Mouse (Mus musculus) kidney, embryonic 15.5 days (tissue): ENCODE data around the gene Id1. TPM values are rescaled to one million over a fixed set of nuclear protein-coding genes. Genes with fewer than 3 reads are reported as not detected.

Source experiments
- ATAC-seq: fragments of 200-750 bp; cut with Nextera tagmentation; replicated peaks from 2 replicates; pipeline ENCODE4 v1.8.0; 2017; ENCODE audit warnings: moderate TSS enrichment; ENCODE audit not compliant: low FRiP score
- H3K27ac ChIP-seq: fragments of 300-500 bp; sonication (generic); 2 replicates; pipeline ENCODE4 v1.5.1; 2015; ENCODE audit warnings: mild to moderate bottlenecking, inconsistent platforms
- H3K27me3 ChIP-seq: fragments of 300-500 bp; sonication (generic); 2 replicates; pipeline ENCODE4 v1.6.1; 2015; ENCODE audit warnings: inconsistent platforms
- H3K36me3 ChIP-seq: fragments of 300-500 bp; sonication (generic); 2 replicates; pipeline ENCODE4 v1.6.1; 2015; ENCODE audit warnings: inconsistent platforms
- H3K4me1 ChIP-seq: fragments of 300-500 bp; sonication (generic); 2 replicates; pipeline ENCODE4 v1.6.1; 2015; ENCODE audit warnings: inconsistent platforms
- H3K4me2 ChIP-seq: fragments of 300-500 bp; sonication (generic); 2 replicates; pipeline ENCODE4 v1.6.1; 2015; ENCODE audit warnings: moderate library complexity, mild to moderate bottlenecking, inconsistent platforms
- H3K4me3 ChIP-seq: fragments of 300-500 bp; sonication (generic); replicated peaks from 2 replicates; pipeline ENCODE4 v1.5.1; 2015; ENCODE audit warnings: mild to moderate bottlenecking, inconsistent platforms
- H3K9ac ChIP-seq: fragments of 300-500 bp; sonication (generic); 2 replicates; pipeline ENCODE4 v1.6.1; 2015; ENCODE audit warnings: mild to moderate bottlenecking, inconsistent platforms
- H3K9me3 ChIP-seq: fragments of 300-500 bp; sonication (generic); replicated peaks from 2 replicates; pipeline ENCODE4 v1.6.1; 2016; ENCODE audit warnings: inconsistent platforms
- WGBS: fragments of 180-500 bp; shearing (Covaris S2); methylation state at CpG from one replicate; pipeline ENCODE4 v1.1.7; 2015; ENCODE audit warnings: mixed read lengths; 5-methylcytosine and 5-hydroxymethylcytosine counted together
- microRNA-seq: library from miRNA; unstranded; fragments of <30 nt; microRNA quantifications from one replicate; pipeline ENCODE4, GENCODE M21; 2016
- polyA plus RNA-seq: library from polyadenylated mRNA; unstranded; fragments of >200 nt; fragmentation: Nextera tagmentation; extraction: Ambion mirVana; gene quantifications from 2 replicates; pipeline ENCODE4 v1.2.1, GENCODE M21; 2015

Gene Id1
- polyA plus RNA-seq, 1 experiment from 2014 or later, result 133 TPM

DNA sequence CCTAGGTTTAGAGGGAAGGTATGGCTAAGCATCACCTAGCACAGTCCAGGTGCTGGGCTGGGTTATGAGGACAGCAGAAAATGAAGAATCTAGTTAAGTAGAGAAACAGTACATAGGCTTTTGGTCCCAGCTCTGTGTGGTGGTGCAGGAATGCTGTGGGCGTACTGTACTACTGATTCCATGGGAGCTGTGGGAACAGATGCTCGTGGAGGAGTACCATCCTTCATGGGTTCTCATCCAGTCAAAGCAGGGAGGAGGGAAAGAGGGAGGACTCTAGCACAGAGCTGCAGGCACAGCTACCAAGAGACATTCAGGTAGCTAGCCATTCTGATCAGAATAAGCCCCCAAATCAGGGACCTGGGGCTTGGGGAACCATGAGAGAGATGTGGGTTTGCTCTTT is 40.4 kb downstream of the Id1 start:
- H3K9me3 ChIP-seq, result no peaks in the 10 kb centered on the region
- no peak overlapping the region for H3K9ac ChIP-seq
- ATAC-seq, result no peak
- peaks cover 39% of the 10 kb centered on the region for H3K36me3 ChIP-seq
- H3K27me3 ChIP-seq, result no peaks in the 10 kb centered on the region
- no peak overlapping the region for H3K4me3 ChIP-seq
- H3K4me1 ChIP-seq, result peaks cover 4% of the 10 kb centered on the region; the same call in 1 of the 2 replicates
- H3K4me2 ChIP-seq, result no peak overlapping the region
- 72% methylated on average over 2 of the region's 2 CpGs for WGBS
- no peak overlapping the region for H3K27ac ChIP-seq

DNA sequence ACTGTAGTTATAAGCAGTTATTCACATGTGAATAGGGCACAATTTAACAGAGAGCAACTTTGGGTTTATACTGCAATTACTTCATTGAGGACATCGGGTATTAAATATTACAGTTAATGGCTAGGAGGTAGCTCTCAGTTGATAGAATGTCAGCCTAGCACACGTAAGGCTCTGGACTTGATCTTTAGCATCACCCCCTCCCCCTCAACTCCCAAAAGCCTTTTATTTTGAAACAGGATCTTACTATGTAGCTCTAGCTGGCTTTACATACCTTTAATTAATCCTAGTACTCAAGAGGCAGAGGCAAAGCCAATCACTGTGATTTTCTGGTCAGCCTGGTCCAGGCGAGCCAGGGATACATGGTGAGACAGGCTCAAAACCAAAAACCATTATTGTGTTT is 41.0 kb downstream of the Id1 start:
- no peak overlapping the region for H3K27ac ChIP-seq
- H3K9me3 ChIP-seq, result no peaks in the 10 kb centered on the region
- H3K36me3 ChIP-seq, result peaks cover 46% of the 10 kb centered on the region
- ATAC-seq, result no peak
- H3K27me3 ChIP-seq, result no peaks in the 10 kb centered on the region
- H3K4me2 ChIP-seq, result no peak overlapping the region
- H3K4me3 ChIP-seq, result no peak overlapping the region
- 85% methylated on average over 3 of the region's 3 CpGs for WGBS
- peaks cover 7% of the 10 kb centered on the region; the same call in 1 of the 2 replicates for H3K4me1 ChIP-seq
- H3K9ac ChIP-seq, result no peak overlapping the region

DNA sequence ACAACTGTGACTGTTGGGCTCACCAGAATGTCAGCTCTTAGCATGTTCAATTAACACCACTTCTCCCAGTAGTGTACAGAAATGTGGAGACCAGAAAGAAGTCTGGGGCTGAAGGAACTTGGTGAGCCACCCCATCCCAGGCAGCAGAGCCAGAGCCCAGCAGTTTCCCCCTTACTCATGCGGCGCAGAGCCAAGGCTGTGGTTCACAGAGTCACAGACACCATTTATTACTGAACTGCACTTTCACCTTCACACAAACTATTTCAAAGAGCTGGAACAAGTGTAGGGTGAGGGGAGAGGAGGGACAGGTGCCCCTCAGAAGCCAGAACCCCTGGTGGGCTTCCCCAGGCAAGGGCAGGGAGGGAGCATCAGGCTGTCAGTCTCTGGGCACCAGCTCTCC is 44.4 kb downstream of the Id1 start:
- ATAC-seq, result no peak
- Histone ChIP-seq H3K9ac (no peak overlapping the region), H3K4me2 (no peak overlapping the region), H3K27me3 (no peaks in the 10 kb centered on the region), H3K27ac (no peak overlapping the region), H3K9me3 (no peaks in the 10 kb centered on the region), H3K36me3 (peaks cover 47% of the 10 kb centered on the region), H3K4me3 (no peak overlapping the region), H3K4me1 (peaks cover 15% of the 10 kb centered on the region)
- 82% methylated on average over 2 of the region's 2 CpGs for WGBS

DNA sequence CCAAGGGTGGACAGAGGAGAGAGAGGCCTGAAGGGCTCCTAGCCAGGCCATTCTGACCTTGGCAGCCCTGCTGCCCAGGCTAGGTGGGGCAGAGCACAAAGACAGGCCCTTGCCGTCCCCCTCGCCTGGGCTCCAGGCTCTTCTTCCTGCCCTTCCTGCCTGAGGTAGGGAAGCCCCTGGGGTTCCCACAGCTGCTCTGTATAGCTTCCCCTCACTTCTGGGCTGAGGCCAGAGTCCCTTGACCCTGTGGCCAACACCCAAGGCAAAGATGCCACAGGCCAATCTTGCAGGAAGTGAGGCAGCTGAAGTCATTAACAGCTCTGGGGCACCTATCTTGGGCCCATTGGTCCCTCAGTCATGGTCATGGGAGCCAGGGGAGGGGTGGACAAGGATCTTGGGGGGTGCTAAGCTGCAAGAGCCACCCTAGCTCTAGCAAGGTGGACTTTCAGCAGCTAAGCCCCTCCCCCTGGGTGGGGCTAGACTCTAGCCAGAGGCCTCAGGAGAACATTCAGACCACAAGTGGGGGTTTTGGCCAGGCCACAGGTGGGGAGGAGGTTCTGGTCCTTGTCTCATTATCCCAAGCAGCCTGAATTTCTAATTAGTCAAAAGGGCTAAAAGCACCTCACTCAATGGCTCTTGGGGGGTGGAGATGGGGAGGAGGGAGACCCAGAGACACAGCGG is 45.1 kb downstream of the Id1 start:
- Histone ChIP-seq H3K4me1 (peaks cover 22% of the 10 kb centered on the region), H3K27me3 (no peaks in the 10 kb centered on the region), H3K9me3 (no peaks in the 10 kb centered on the region), H3K36me3 (peaks cover 47% of the 10 kb centered on the region), H3K9ac (no peak overlapping the region), H3K27ac (no peak overlapping the region), H3K4me3 (no peak overlapping the region), H3K4me2 (no peak overlapping the region)
- 94% methylated on average over 3 of the region's 3 CpGs for WGBS
- 0 out of 2 replicates have a peak, but pooled peaks have one; percentile 9 for ATAC-seq

DNA sequence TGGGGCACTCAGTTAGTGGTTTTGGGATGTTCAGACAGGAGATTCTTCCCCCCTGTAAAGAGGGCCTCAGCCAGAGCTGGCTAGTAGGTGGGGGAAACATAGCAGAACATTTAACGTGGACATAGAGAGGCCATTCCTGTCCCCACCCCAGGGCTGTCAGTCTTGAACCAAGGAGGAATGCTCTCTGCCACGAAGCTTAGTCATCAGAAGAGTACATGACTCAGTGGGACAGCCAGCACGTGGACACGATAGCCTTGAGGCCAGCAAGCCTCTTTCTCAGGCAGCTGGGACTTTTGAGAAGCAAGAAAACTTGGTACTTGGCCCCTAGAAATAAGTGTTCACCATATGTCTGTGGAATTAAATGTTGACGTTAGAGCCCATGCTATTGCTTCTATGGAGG is 46.6 kb downstream of the Id1 start:
- Histone ChIP-seq H3K36me3 (peaks cover 40% of the 10 kb centered on the region), H3K4me2 (no peak overlapping the region), H3K27ac (no peak overlapping the region), H3K27me3 (no peaks in the 10 kb centered on the region), H3K4me1 (peaks cover 30% of the 10 kb centered on the region), H3K9ac (no peak overlapping the region), H3K4me3 (no peak overlapping the region), H3K9me3 (no peaks in the 10 kb centered on the region)
- no peak for ATAC-seq
- 86% methylated on average over 5 of the region's 5 CpGs for WGBS

DNA sequence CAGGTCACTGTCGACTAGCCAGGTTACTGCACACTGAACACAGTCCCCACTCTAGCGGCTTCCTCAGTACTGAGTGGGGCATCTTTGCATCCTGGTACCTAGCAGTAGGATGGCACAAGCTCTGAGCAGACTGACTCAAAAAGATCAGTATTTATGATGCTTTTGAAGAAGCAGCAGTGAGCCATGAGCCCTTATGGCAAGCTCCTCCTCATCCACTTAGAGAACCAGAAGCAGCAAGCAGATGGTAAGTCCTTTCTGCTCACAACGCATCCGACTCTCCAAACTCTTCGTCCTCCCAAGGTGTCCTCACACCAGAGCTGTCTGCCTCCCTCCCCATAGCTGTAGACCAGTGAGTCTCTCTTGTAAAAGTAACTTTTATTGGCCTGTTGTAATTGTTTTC is 47.2 kb downstream of the Id1 start:
- H3K9ac ChIP-seq, result no peak overlapping the region
- no peaks in the 10 kb centered on the region for H3K9me3 ChIP-seq
- H3K4me2 ChIP-seq, result no peak overlapping the region
- peaks cover 30% of the 10 kb centered on the region for H3K4me1 ChIP-seq
- no peak overlapping the region for H3K4me3 ChIP-seq
- H3K36me3 ChIP-seq, result peaks cover 37% of the 10 kb centered on the region
- no peaks in the 10 kb centered on the region for H3K27me3 ChIP-seq
- H3K27ac ChIP-seq, result no peak overlapping the region
- ATAC-seq, result no peak
- 91% methylated on average over 5 of the region's 5 CpGs for WGBS

DNA sequence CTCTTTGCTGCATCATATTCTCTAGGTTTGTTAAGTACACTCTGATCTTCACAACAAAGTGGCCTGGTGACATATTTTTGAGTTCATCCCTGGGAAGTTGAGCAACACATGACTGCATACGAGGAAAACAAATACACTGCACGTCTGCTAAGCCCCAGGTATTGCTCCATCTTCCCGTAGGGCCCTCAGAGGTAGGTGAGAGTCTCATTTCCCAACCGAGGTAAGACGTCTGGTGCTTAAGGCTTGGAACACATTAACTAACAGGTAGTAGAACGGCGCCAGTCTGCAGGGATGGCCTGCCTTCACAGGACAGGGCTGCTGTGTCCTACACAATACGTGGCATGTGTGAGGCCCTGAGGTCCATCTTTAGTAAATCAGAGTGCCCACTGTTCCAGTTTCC is 48.6 kb downstream of the Id1 start:
- Histone ChIP-seq H3K9ac (no peak overlapping the region), H3K9me3 (no peaks in the 10 kb centered on the region), H3K4me3 (no peak overlapping the region), H3K27me3 (no peaks in the 10 kb centered on the region), H3K36me3 (peaks cover 26% of the 10 kb centered on the region), H3K27ac (peak overlapping the region; percentile 88; the same call in 1 of the 2 replicates), H3K4me1 (peaks cover 43% of the 10 kb centered on the region), H3K4me2 (no peak overlapping the region)
- no peak for ATAC-seq
- 92% methylated on average over 8 of the region's 8 CpGs for WGBS

DNA sequence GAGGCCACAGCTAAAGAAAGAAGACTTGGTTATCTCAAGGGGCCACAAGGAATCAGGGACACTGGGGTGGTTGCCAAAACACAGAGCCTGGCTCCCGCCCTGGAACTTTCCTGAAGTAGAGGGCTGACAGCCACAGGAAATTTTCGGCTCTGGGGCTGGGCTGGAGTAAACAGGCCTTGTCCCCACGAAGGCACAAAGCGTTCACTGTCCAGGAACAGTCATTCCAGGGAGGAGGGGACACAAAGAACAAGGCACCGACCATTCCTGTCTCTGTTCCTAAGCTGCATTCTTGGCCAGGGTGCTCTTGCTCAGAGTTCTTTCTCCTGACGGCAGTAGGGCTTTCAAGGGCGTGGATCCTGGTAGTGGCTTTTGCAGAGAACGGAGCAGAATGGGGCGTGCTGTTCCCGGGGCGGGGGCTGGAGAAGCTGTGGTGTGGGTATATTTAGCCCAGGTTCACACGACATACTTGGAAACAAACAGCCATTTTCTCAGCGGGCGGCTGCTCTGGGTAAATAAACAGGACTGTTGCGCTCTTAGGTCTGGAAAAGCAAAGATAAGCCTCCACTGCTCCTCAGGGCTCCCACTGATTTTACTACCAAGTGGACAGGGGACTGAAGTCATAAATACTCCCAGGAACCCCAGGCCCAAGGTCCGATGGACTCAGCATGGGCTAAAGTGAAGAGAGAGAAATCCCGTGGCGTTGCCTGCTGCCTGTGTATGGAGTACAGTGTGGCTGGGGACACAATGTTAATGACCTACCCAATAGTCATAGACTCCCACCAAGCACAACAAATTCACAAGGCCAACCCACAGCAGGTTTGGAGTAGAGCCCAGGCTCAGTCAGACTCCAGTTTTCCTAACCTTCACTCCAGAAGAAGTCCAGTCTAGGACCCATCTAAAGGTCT is 49.6 kb downstream of the Id1 start:
- Histone ChIP-seq H3K9ac (no peak overlapping the region), H3K4me3 (no peak overlapping the region), H3K4me1 (peaks cover 50% of the 10 kb centered on the region), H3K9me3 (no peaks in the 10 kb centered on the region), H3K27me3 (no peaks in the 10 kb centered on the region), H3K27ac (peak overlapping the region; percentile 88), H3K4me2 (no peak overlapping the region), H3K36me3 (peaks cover 19% of the 10 kb centered on the region)
- ATAC-seq, result peak; percentile 30; the same call in 1 of the 2 replicates
- WGBS, result 38% methylated on average over 18 of the region's 18 CpGs

Small RNAs within 50 kb of the gene (microRNA-seq; reads per million reads assigned to microRNA genes)
- not detected for gene Gm23802

Other genes with a start within 250 kb of the Id1 start
- not detected in 2 replicates for gene Defb22, start 246.1 kb upstream of the Id1 start, polyA plus RNA-seq
- gene Defb26, start 224.6 kb upstream of the Id1 start, polyA plus RNA-seq, result not detected in 2 replicates
- gene Defb28, start 218.0 kb upstream of the Id1 start, polyA plus RNA-seq, result 0.67 and 0.95 TPM in 2 replicates
- 0.90 and 1.6 TPM in 2 replicates for gene Defb29, start 196.2 kb upstream of the Id1 start, polyA plus RNA-seq
- gene Gm17416, start 166.9 kb upstream of the Id1 start, polyA plus RNA-seq, result not detected in 2 replicates
- not detected in 2 replicates for gene Defb21, start 163.5 kb upstream of the Id1 start, polyA plus RNA-seq
- 4.4 and 4.8 TPM in 2 replicates for gene Defb19, start 155.9 kb upstream of the Id1 start, polyA plus RNA-seq
- gene Defb45, start 136.9 kb upstream of the Id1 start, polyA plus RNA-seq, result not detected in 2 replicates
- gene Defb36, start 131.9 kb upstream of the Id1 start, polyA plus RNA-seq, result 0.67 and 0.88 TPM in 2 replicates
- gene Defb25, start 113.2 kb upstream of the Id1 start, polyA plus RNA-seq, result 23.2 and 25.2 TPM in 2 replicates
- gene Rem1, start 109.3 kb upstream of the Id1 start, polyA plus RNA-seq, result 59.1 and 62.5 TPM in 2 replicates
- gene H13, start 66.8 kb upstream of the Id1 start, polyA plus RNA-seq, result 141 and 147 TPM in 2 replicates
- 29.5 and 31.0 TPM in 2 replicates for gene Mcts2, start 49.2 kb upstream of the Id1 start, polyA plus RNA-seq
- 16.4 and 20.9 TPM in 2 replicates for gene Cox4i2, start 17.9 kb downstream of the Id1 start, polyA plus RNA-seq
- 99.5 and 106 TPM in 2 replicates for gene Bcl2l1, start 95.5 kb downstream of the Id1 start, polyA plus RNA-seq
- gene Tpx2, start 111.7 kb downstream of the Id1 start, polyA plus RNA-seq, result 88.5 and 98.2 TPM in 2 replicates
- gene Mylk2, start 175.1 kb downstream of the Id1 start, polyA plus RNA-seq, result 0.43 and 0.77 TPM in 2 replicates
- 5.1 and 6.9 TPM in 2 replicates for gene Foxs1, start 197.0 kb downstream of the Id1 start, polyA plus RNA-seq
- gene Dusp15, start 215.4 kb downstream of the Id1 start, polyA plus RNA-seq, result 3.0 and 3.1 TPM in 2 replicates
- 1.1 and 1.6 TPM in 2 replicates for gene Ttll9, start 226.2 kb downstream of the Id1 start, polyA plus RNA-seq